Mouse (Mus musculus) stomach, embryonic 14.5 days (tissue): Measurements from ENCODE around the gene Zdhhc24. TPM values are rescaled to one million over a fixed set of nuclear protein-coding genes. Genes with fewer than 3 reads are reported as not detected.

ENCODE experiments used
- ATAC-seq: fragments of 200-750 bp; cut with Nextera tagmentation; 2 replicates; pipeline ENCODE4 v1.8.0; 2017; ENCODE audit warnings: low read depth, moderate TSS enrichment; ENCODE audit not compliant: insufficient number of reproducible peaks, insufficient read depth, low FRiP score
- H3K27ac ChIP-seq: fragments of 300-500 bp; sonication (generic); 2 replicates; pipeline ENCODE4 v1.5.1; 2014; ENCODE audit warnings: mild to moderate bottlenecking, low read length, moderate library complexity, mixed read lengths
- H3K27me3 ChIP-seq: fragments of 300-500 bp; sonication (generic); 2 replicates; pipeline ENCODE4 v1.6.1; 2014; ENCODE audit warnings: low read length, control low read depth, mixed read lengths; ENCODE audit not compliant: control insufficient read depth, insufficient read depth
- H3K36me3 ChIP-seq: fragments of 300-500 bp; sonication (generic); 2 replicates; pipeline ENCODE4 v1.6.1; 2014; ENCODE audit warnings: mild to moderate bottlenecking, control low read depth, low read length, moderate library complexity, mixed read lengths; ENCODE audit not compliant: control insufficient read depth, insufficient read depth
- H3K4me1 ChIP-seq: fragments of 300-500 bp; sonication (generic); 2 replicates; pipeline ENCODE4 v1.6.1; 2014; ENCODE audit warnings: low read length, control low read depth, mixed read lengths; ENCODE audit not compliant: control insufficient read depth, insufficient read depth
- H3K4me2 ChIP-seq: fragments of 300-500 bp; sonication (generic); replicated peaks from 2 replicates; pipeline ENCODE4 v1.6.1; 2014; ENCODE audit warnings: low read depth, low read length, control low read depth
- H3K4me3 ChIP-seq: fragments of 300-500 bp; sonication (generic); 2 replicates; pipeline ENCODE4 v1.5.1; 2014; ENCODE audit warnings: low read depth, low read length, control low read depth
- H3K9ac ChIP-seq: fragments of 300-500 bp; sonication (generic); replicated peaks from 2 replicates; pipeline ENCODE4 v1.6.1; 2014; ENCODE audit warnings: low read depth, mild to moderate bottlenecking, control low read depth, low read length, moderate library complexity, mixed read lengths
- H3K9me3 ChIP-seq: fragments of 300-500 bp; sonication (generic); 2 replicates; pipeline ENCODE4 v1.6.1; 2016; ENCODE audit warnings: low read depth, low read length, control low read depth; ENCODE audit not compliant: control insufficient read depth
- WGBS: fragments of 180-500 bp; shearing (Covaris S2); extraction: QIAGEN DNeasy Blood & Tissue Kit; methylation state at CpG from one replicate; pipeline ENCODE4 v1.1.7; 2014; 5-methylcytosine and 5-hydroxymethylcytosine counted together
- polyA plus RNA-seq: library from polyadenylated mRNA; unstranded; fragments of >200 nt; fragmentation: Nextera tagmentation; extraction: Ambion mirVana; gene quantifications from 2 replicates; pipeline ENCODE4 v1.2.1, GENCODE M21; 2014

Gene Zdhhc24
- polyA plus RNA-seq, 1 experiment from 2014 or later: 10.2 TPM

DNA sequence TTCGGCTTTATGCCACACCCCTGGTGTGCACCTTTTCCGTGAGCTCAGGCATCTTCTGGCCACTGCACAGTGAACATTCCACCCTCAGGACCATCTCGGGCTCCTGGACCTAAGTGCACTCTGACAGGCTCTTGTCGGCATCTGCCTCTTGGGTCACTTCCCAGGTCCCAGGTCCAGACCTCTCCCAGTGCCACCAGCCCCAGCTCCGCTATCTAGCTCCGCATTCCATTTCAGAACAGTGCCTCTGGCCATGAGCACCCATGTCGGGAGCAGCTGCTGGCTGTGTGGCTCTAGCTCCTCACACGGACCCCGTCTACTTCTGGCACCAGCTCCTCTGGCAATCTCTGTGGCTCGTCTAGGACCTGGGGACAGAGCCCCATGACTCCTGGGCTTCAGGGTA, 11.3 kb downstream of the Zdhhc24 start:
- Histone ChIP-seq H3K36me3 (no peaks in the 10 kb centered on the region; the same call in 1 of the 2 replicates), H3K4me2 (no peak overlapping the region), H3K4me3 (no peak overlapping the region), H3K27me3 (no peaks in the 10 kb centered on the region), H3K9ac (no peak overlapping the region), H3K4me1 (no peaks in the 10 kb centered on the region), H3K27ac (no peak overlapping the region), H3K9me3 (no peaks in the 10 kb centered on the region)
- WGBS: 79% methylated on average over 10 of the region's 10 CpGs
- no peak for ATAC-seq

- Histone ChIP-seq H3K27ac (no peak overlapping the region), H3K36me3 (no peaks in the 10 kb centered on the region; the same call in 1 of the 2 replicates), H3K9ac (no peak overlapping the region), H3K4me2 (no peak overlapping the region), H3K9me3 (no peaks in the 10 kb centered on the region), H3K4me1 (no peaks in the 10 kb centered on the region), H3K27me3 (no peaks in the 10 kb centered on the region), H3K4me3 (no peak overlapping the region)
- 74% methylated on average over 3 of the region's 3 CpGs for WGBS
- ATAC-seq: no peak
Measured at GRCm38 (mm10) chr19:4891798-4892197, 13.3 kb downstream of the Zdhhc24 start.

DNA sequence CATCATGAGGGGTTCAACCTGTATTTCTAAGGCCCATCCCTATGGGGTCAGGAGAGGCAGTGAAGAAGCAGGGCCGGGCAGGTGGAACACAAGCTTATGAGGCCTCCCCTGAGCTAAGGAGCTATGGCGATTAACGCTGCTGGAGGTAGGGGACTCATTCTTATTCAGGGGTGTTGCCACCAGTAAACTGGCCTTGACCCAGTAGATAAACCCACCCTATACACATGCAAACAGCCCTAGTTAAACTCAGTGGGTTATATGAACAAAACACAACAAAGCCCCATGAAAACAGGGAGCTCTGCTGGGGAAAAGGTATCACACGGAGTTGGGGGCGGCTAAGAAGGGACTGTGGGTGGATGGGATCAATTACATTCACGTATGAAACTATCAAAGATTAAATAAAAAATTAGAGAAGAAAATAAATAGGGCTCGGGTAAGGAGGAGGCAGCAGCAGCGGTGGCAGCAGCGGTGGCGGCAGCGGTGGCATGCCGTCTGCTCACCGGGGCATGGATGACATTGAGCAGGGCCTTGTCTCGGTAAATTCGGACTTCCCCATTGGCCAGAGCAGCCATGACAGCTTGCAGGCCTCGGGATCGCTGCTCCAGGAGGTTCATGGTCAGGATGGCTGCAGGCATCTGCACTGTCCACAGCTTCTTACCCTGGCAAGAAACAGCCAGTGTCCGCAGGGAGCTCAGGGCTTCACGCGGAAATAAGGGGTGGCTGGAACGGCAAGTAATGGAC, 18.5 kb downstream of the Zdhhc24 start:
- H3K9me3 ChIP-seq: no peaks in the 10 kb centered on the region
- 54% methylated on average over 21 of the region's 21 CpGs for WGBS
- no peak overlapping the region for H3K9ac ChIP-seq
- no peak overlapping the region for H3K4me2 ChIP-seq
- no peak overlapping the region for H3K27ac ChIP-seq
- no peaks in the 10 kb centered on the region for H3K27me3 ChIP-seq
- no peaks in the 10 kb centered on the region for H3K36me3 ChIP-seq
- H3K4me1 ChIP-seq: no peaks in the 10 kb centered on the region
- no peak overlapping the region for H3K4me3 ChIP-seq
- no peak for ATAC-seq

GRCm38 (mm10) chr19:4898972-4899371, 20.5 kb downstream of the Zdhhc24 start:
- Histone ChIP-seq H3K4me2 (no peak overlapping the region), H3K36me3 (no peaks in the 10 kb centered on the region), H3K9me3 (no peaks in the 10 kb centered on the region), H3K27me3 (no peaks in the 10 kb centered on the region), H3K4me3 (no peak overlapping the region), H3K27ac (no peak overlapping the region), H3K9ac (no peak overlapping the region), H3K4me1 (no peaks in the 10 kb centered on the region)
- ATAC-seq: no peak
- 60% methylated on average over 9 of the region's 9 CpGs for WGBS

DNA sequence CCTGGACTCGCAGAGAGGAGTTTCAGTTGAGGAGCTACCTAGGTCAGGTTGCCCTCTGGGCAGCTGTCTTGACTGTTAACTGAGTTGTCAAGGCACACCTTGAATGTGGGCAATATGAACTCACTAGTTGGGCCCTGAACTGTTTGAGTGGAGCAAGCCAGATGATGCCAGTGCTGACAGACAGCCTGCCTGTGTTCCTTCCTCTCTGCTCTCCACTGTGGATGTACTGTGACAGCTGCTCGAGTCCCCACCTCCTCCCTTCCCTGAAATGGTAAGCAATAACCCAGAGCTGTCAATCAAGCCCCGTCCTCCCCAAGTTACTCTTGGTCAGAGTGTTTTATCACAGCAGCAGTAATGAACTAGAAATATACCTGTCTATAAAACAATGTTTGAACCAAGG, 21.4 kb downstream of the Zdhhc24 start:
- Histone ChIP-seq H3K9ac (no peak overlapping the region), H3K4me3 (no peak overlapping the region), H3K9me3 (no peaks in the 10 kb centered on the region), H3K4me1 (no peaks in the 10 kb centered on the region), H3K27me3 (no peaks in the 10 kb centered on the region), H3K27ac (no peak overlapping the region), H3K36me3 (no peaks in the 10 kb centered on the region), H3K4me2 (no peak overlapping the region)
- 72% methylated on average over 3 of the region's 3 CpGs for WGBS
- no peak for ATAC-seq

- no peaks in the 10 kb centered on the region for H3K4me1 ChIP-seq
- peak within 1 kb of the TSS; percentile 58 for H3K4me3 ChIP-seq
- 9% methylated on average over 31 of the region's 31 CpGs for WGBS
- ATAC-seq: peak; percentile 67; the same call in 1 of the 2 replicates
- H3K9me3 ChIP-seq: no peaks in the 10 kb centered on the region
- H3K36me3 ChIP-seq: peaks cover 29% of the 10 kb centered on the region
- no peaks in the 10 kb centered on the region for H3K27me3 ChIP-seq
- no peak within 1 kb of the TSS for H3K27ac ChIP-seq
- H3K4me2 ChIP-seq: peak within 1 kb of the TSS; percentile 61
- no peak within 1 kb of the TSS for H3K9ac ChIP-seq
Measured at GRCm38 (mm10) chr19:4905979-4906794, 27.7 kb downstream of the Zdhhc24 start, which contains the start of gene Bbs1. Bbs1 (minus strand) TSS chr19:4906628.

GRCm38 (mm10) chr19:4908107-4908506, 29.6 kb downstream of the Zdhhc24 start:
- Histone ChIP-seq H3K4me1 (no peaks in the 10 kb centered on the region), H3K27ac (no peak overlapping the region), H3K9me3 (no peaks in the 10 kb centered on the region), H3K4me2 (no peak overlapping the region), H3K36me3 (peaks cover 40% of the 10 kb centered on the region), H3K4me3 (no peak overlapping the region), H3K9ac (no peak overlapping the region), H3K27me3 (no peaks in the 10 kb centered on the region)
- ATAC-seq: no peak
- 83% methylated on average over 4 of the region's 4 CpGs for WGBS

DNA sequence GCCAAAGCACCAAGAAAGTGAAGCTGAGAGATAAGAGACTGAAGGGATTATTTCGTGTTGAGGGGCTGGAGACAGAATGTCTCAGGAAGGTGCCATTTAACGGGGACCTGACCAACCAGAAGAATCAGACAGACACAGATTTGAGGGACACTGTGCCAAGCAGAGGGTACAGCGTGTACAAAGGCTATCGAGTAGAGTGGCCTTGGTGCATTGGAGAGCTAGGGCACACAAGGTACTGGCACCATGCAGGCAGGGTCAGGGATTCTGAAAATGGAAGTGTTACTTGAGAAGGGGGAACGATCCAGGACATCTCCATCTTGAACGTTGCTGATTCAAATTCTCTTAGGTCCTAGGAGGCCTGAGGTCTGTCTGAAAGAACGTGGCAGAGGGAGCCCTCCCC, 30.9 kb downstream of the Zdhhc24 start:
- no peak overlapping the region for H3K4me2 ChIP-seq
- no peaks in the 10 kb centered on the region for H3K4me1 ChIP-seq
- peaks cover 50% of the 10 kb centered on the region for H3K36me3 ChIP-seq
- no peaks in the 10 kb centered on the region for H3K9me3 ChIP-seq
- no peak overlapping the region for H3K4me3 ChIP-seq
- ATAC-seq: no peak
- no peaks in the 10 kb centered on the region for H3K27me3 ChIP-seq
- WGBS: 90% methylated on average over 7 of the region's 7 CpGs
- no peak overlapping the region for H3K9ac ChIP-seq
- no peak overlapping the region for H3K27ac ChIP-seq
